Mouse (Mus musculus) bone marrow macrophage, adult 2 months (primary cell): ENCODE data around the gene Olfr578. TPM values are rescaled to one million over a fixed set of nuclear protein-coding genes. Genes with fewer than 3 reads are reported as not detected.

Experiments
- H3K27ac ChIP-seq: 2 replicates; pipeline ENCODE4 v1.5.1; 2012; ENCODE audit warnings: low read depth, low read length; ENCODE audit not compliant: insufficient read depth
- H3K4me1 ChIP-seq: 2 replicates; pipeline ENCODE4 v1.6.1; 2012; ENCODE audit warnings: low read length; ENCODE audit not compliant: control insufficient read depth, insufficient read depth
- H3K4me3 ChIP-seq: 2 replicates; pipeline ENCODE4 v1.5.1; 2012; ENCODE audit warnings: mild to moderate bottlenecking, low read length, moderate library complexity; ENCODE audit not compliant: insufficient read depth
- CTCF ChIP-seq: IDR thresholded peaks from 2 replicates; pipeline ENCODE4 v1.5.1; 2012; ENCODE audit warnings: low read depth, mild to moderate bottlenecking, low read length, moderate library complexity
- POLR2A ChIP-seq: IDR thresholded peaks from 2 replicates; pipeline ENCODE4 v1.6.1; 2012; ENCODE audit warnings: mild to moderate bottlenecking, low read depth, low read length, borderline replicate concordance
- polyA plus RNA-seq: library from polyadenylated mRNA; stranded (reverse); fragments of >200 nt; gene quantifications from 2 replicates; pipeline ENCODE4 v1.2.4, GENCODE M21; 2012; ENCODE audit not compliant: missing spikeins, insufficient read depth, insufficient read length

The Olfr578 gene
- polyA plus RNA-seq = not detected in 2 replicates

- H3K4me1 ChIP-seq = no peaks in the 10 kb centered on the region
- no peak within 1 kb of the TSS for H3K27ac ChIP-seq
- no peak within 1 kb of the TSS for H3K4me3 ChIP-seq
- TF ChIP-seq CTCF (no peak), POLR2A (no peak)
Measured at GRCm38 (mm10) chr7:102989224-102989623, at the start of gene Olfr578. TSS of gene Olfr578 (minus strand) at chr7:102989324.

- no peak within 1 kb of the TSS for H3K27ac ChIP-seq
- TF ChIP-seq POLR2A (no peak), CTCF (no peak)
- H3K4me1 ChIP-seq = no peaks in the 10 kb centered on the region
- no peak within 1 kb of the TSS for H3K4me3 ChIP-seq
Measured at GRCm38 (mm10) chr7:103037724-103038123, 48.6 kb upstream of the Olfr578 start, which contains the start of gene Olfr582. TSS of gene Olfr582 (plus strand) at chr7:103038024.

- H3K27ac ChIP-seq = no peak within 1 kb of the TSS
- no peak within 1 kb of the TSS for H3K4me3 ChIP-seq
- no peaks in the 10 kb centered on the region for H3K4me1 ChIP-seq
- TF ChIP-seq CTCF = no peak
- no peak for TF ChIP-seq POLR2A
Measured at GRCm38 (mm10) chr7:102975843-102976242, 13.3 kb downstream of the Olfr578 start, which contains the start of gene Olfr577. TSS of gene Olfr577 (minus strand) at chr7:102975943.

- Histone ChIP-seq H3K4me1 (no peaks in the 10 kb centered on the region), H3K4me3 (no peak overlapping the region), H3K27ac (no peak overlapping the region)
- TF ChIP-seq CTCF = no peak
- TF ChIP-seq POLR2A = no peak
Measured at GRCm38 (mm10) chr7:102974399-102974798, 14.7 kb downstream of the Olfr578 start.

GRCm38 (mm10) chr7:102962360-102962759, 26.8 kb downstream of the Olfr578 start, which contains the start of gene Olfr576:
TSS of gene Olfr576 (plus strand) at chr7:102962660.
- H3K4me1 ChIP-seq = no peaks in the 10 kb centered on the region
- TF ChIP-seq POLR2A (no peak), CTCF (no peak)
- no peak within 1 kb of the TSS for H3K4me3 ChIP-seq
- no peak within 1 kb of the TSS for H3K27ac ChIP-seq

GRCm38 (mm10) chr7:102958593-102958992, 30.5 kb downstream of the Olfr578 start, which contains the start of gene Olfr575:
TSS of gene Olfr575 (minus strand) at chr7:102958775.
- no peak within 1 kb of the TSS for H3K27ac ChIP-seq
- H3K4me3 ChIP-seq = no peak within 1 kb of the TSS
- H3K4me1 ChIP-seq = no peaks in the 10 kb centered on the region
- TF ChIP-seq CTCF = no peak
- TF ChIP-seq POLR2A = no peak

GRCm38 (mm10) chr7:102958137-102958536, 31.0 kb downstream of the Olfr578 start:
- no peak overlapping the region for H3K4me3 ChIP-seq
- no peak overlapping the region for H3K27ac ChIP-seq
- H3K4me1 ChIP-seq = no peaks in the 10 kb centered on the region
- no peak for TF ChIP-seq CTCF
- TF ChIP-seq POLR2A = no peak

- Histone ChIP-seq H3K27ac (no peak overlapping the region), H3K4me3 (no peak overlapping the region), H3K4me1 (no peaks in the 10 kb centered on the region)
- TF ChIP-seq CTCF (no peak), POLR2A (no peak)
Measured at GRCm38 (mm10) chr7:102950732-102951131, 38.4 kb downstream of the Olfr578 start.

GRCm38 (mm10) chr7:102948167-102948566, 41.0 kb downstream of the Olfr578 start, which contains the start of gene Olfr574:
TSS of gene Olfr574 (plus strand) at chr7:102948467.
- no peak within 1 kb of the TSS for H3K27ac ChIP-seq
- no peaks in the 10 kb centered on the region for H3K4me1 ChIP-seq
- H3K4me3 ChIP-seq = no peak within 1 kb of the TSS
- TF ChIP-seq POLR2A (no peak), CTCF (no peak)

GRCm38 (mm10) chr7:102943417-102943816, 45.7 kb downstream of the Olfr578 start:
- Histone ChIP-seq H3K4me3 (no peak overlapping the region), H3K4me1 (no peaks in the 10 kb centered on the region), H3K27ac (no peak overlapping the region)
- TF ChIP-seq POLR2A (no peak), CTCF (no peak)
